Mouse (Mus musculus) adrenal gland, postnatal 25 days (tissue): ENCODE results near the gene Pnkd. TPM values are rescaled to one million over a fixed set of nuclear protein-coding genes. Genes with fewer than 3 reads are reported as not detected.
"Not testable (repeated sequence)": the region's sequence is repeated elsewhere in the genome, so short reads cannot be mapped to it uniquely, and the experiment has no call there.

Experiments
- DNase-seq: peaks from one replicate; pipeline ENCODE4 v3.0.0; 2021; ENCODE audit warnings: mixed read lengths
- total RNA-seq: library from RNA; stranded (reverse); gene quantifications from 2 replicates; pipeline ENCODE4 v1.2.3, GENCODE M21; 2021

The Pnkd gene
- total RNA-seq, 1 experiment from 2014 or later: 75.9 TPM

DNA sequence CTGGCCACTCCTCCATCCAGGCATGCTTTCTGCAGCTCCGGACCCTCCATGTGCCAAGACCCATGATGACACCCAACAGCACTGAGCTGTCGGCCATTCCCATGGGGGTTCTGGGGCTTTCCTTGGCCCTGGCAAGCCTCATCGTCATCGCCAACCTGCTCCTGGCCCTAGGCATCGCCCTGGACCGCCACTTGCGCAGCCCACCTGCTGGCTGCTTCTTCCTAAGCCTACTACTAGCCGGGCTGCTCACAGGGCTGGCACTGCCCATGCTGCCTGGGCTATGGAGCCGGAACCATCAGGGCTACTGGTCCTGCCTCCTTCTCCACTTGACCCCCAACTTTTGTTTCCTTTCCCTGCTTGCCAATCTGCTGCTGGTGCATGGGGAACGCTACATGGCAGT, 6.2 kb upstream of the Pnkd start, which contains the start of gene Gpbar1:
Gene Gpbar1, plus strand, starts transcription at position 13 of the 400 bp plus-strand sequence.
- no peak for DNase-seq

DNA sequence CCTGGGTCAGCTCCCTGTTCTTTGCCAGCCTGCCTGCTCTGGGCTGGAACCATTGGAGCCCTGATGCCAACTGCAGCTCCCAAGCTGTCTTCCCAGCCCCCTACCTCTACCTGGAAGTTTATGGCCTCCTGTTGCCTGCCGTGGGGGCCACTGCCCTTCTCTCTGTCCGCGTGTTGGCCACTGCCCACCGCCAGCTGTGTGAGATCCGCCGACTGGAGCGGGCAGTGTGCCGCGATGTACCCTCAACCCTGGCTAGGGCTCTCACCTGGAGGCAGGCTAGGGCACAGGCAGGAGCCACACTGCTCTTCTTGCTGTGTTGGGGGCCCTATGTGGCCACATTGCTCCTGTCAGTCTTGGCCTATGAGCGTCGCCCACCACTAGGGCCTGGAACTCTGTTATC, 5.7 kb upstream of the Pnkd start:
- DNase-seq: no peak

DNA sequence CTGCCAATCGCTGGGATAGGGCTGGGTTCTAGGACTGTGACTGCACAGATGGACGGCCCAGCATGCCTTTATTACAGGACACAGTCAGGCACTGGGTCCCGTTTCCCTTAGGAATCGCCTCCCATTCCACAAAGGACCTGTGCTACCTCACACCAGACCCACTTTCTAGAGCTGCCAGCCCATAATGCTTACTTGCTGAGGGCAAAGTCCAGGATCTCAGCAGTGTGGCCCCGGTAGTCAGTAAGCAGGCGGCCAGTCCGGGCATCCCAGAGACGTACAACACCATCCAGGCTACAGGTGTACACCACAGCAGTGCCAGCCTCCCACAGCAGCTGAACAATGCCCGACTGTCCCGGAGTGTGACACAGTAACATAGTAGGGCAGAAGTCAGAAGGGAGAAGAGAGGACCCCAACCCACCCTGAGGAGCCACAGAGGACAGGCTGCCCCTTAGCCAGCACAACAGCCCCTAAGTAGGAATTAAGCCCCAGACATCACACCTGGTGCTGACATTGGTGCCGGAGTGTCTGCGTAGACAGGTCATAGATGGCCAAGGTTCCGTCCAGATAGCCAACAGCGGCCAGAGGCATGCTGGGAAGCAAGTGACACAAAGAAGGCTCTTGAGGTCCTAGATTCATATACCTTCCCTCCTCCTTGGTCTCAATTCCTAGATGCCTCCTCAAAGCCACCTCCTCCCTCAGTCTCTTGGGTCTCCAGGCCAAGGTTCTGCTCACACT, 4.0 kb upstream of the Pnkd start:
- DNase-seq: no peak

DNA sequence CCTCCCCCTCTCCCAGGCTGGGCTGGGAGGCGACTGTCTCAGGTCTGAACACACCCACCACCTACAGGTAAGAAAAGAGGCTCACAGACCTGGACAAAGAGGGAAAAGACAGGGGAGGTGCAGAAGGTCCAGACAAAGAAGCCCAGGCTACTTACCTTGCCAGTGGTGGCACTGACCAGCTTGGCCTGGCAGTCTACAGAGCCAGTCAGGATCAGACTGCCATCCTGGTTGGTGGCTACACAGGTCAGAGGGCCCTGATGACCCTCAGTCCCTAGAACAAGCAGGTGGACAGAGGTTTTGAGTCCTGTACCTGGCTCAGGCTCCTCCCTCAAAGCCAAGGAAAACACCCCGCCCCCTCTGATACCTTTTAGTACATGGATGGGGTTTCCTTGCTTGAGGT, 3.4 kb upstream of the Pnkd start:
- DNase-seq: no peak

DNA sequence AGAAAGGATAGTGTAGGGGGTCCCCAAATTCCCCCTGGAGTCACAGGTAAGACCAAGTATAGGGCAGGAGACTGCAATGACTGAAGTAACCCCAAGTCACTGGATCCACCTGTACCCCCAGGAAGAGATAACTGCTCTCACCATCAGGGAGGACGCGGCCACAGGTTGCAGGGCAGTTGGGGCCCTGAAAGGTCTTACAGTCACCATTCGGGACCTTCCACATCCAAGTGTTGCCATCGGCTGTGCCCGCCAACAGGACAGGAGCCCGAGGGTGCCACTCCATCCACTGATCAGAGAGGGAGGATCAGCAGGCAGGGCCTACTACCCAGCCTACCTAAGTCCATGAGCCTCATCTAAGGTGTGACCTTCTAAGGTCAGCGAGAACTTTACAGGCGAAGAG, 2.8 kb upstream of the Pnkd start:
- DNase-seq: no peak

DNA sequence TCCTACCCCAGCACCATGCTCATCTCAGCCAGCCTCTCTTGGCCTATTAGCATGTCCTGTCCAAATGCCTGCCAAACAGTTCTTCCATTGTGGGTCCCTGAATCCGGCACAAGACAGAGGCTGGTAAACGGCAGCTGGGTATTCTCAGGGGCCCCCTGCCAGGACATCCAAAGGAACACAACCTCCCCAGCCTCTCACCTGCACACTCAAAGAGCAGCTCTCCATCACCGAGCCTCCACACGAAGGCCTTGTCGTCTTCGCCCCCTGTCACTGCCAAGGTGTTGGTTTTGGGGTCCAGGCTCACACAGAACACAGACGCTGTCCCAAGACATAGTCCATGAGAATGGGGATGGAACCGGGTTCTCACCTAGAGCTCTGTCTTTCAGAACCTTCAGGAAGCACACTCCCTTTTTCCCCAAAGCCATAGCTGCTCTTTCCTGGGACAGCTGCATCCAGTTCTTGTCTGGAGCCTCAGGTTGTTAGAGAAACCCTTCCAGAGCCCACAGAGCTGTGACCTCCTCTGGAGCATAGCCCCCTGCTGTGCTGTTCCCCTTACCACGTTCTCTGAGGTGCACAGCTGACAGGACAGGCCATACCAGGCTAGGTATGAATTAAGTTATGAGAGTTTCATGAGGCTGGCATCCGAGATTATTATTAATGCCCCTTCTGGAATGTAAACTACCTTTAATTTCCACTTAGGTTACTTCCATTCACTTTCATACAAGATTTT, 1.7 kb upstream of the Pnkd start:
- DNase-seq: no peak

DNA sequence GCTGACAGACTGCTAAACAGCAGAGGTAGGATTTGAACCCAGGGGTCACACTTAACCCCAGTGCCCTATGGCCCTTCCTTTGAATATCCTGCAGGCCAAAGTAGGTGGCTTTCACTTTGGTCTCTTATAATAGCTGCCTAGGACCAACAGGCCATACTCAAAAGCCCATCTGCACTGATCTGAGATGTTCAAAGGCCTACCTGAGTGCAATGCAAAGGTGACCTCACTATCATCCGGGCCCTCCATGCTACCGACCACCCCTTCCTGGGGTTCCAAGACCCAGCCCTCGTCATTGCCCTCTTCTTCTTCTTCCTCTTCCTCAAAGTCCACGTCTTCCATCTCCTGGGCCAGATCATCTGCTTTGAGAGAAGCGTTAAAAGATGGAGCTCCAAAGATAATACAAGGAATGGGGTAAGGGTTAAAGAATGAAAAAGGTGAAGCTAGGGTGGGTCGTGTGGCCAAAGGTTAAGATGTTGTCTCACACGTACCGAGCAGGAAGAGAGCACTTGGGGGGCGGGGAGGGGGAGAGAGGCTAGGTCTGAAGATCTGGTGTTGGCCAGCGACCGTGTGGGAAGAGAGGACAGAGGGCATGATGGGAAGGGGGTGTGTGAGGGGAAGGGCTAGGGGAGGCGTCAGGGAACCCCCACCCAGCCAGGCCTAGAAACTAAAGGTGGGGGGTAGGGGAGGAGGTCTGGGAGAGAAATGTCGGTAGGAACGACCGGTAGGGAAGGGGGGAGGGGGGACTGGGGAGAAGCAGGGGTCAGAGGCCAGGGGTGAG, 855 bp upstream of the Pnkd start:
- DNase-seq: peak; percentile 58

DNA sequence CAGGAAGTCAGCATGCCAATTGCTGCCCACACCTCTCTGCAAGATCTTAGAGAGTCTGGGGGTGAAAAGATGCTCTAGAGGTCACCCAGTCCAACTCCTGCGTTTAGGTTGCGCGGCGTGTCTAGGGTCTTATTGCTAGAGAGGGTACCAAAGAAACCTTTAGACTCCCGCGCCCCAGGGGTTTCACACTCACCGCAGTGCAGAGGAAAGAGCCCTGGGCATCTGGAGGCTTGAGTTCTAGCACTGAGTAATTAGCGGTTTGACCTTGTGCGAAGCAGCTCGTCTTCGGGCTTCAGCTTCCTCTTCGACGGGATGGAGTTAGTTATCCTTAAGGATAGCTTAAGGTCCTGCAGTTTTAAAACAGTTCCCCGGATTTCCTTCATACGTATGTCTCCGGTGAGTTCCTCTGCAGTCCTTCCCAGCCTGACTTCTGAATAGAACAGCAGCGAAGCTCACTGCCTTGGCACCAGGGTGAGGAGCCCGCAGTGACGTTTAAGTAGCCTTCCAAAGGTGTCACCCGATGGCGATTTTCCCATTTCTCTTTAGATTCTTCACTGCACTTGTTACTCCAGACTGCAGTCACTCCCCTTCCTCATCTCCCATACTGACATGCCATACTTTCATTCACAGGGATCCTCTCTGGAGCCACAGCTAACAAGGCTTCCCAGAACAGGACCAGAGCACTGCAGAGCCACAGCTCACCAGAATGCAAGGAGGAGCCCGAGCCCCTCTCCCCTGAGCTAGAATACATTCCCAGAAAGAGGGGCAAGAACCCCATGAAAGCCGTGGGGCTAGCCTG, 681 bp downstream of the Pnkd start:
- DNase-seq: no peak

DNA sequence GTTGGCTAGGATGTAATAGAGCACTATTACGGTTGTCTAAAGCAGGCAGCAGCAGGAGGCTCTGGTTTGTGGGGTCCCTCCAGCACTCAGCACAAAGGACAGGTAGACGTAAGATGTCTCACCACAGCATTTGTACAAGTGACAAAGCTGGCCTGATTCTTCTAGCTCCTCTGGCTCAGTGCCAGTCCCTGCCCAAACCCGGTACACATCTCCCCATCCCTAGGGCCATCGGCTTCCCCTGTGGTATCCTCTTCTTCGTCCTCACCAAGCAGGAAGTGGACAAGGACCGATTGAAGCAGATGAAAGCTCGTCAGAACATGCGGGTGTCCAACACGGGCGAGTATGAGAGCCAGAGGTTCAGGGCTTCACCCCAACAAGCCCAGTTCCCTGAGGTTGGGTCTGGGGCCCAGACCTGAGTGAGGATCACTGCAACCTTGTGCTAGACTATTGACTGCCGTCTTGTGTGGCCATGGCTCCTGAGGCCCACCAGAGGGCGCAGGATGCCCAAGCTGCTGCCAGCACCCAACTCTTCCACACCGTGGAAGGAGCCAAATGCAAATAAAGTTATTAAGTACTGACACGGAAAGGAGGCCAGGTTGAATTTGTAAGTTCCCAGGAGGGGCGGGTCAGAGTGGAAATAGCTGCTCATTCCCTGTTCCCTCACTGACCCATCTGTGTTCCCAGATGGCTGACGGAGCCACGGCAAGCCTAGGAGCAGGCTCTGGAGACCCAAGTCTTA, 2.3 kb downstream of the Pnkd start:
- not testable (repeated sequence) for DNase-seq

DNA sequence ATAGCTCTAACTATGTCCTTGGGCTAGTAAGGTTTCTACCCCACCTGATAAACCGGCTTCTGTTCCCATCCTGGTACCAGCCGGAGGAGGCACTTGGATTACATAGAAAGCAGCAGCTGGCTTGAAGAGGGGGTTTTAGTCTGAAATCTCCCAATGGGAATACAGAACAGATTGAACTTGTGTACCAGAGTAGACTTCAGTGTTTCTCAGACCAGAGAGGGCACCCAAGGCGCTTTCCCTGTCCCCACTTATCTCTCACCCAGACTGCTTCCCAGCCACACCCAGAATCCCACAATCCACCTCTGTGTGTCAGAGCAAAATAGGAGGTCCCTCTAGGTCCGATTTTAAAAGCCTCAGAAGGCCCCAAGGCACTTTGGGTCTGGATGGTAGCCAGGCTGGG, 3.6 kb downstream of the Pnkd start:
- DNase-seq: no peak

DNA sequence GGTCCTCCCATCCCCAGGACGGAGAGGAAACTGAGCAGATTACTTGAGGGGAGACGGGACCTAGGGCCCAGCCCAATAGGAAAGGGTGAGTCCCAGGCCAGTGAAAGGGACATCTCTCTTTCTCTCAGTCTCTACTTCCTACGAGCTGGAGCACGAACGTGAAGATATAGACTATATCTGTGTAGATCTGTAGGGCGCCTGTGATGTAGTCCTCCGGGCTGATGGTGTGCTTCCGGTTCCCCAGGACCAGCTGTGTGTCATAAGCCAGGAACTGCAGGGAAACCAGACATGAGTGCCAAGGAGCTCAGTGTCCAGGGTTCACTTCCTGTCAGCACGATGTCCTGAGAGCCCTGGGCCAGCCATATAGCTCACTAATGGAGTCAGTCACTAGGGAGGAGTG, 4.5 kb downstream of the Pnkd start:
- no peak for DNase-seq

DNA sequence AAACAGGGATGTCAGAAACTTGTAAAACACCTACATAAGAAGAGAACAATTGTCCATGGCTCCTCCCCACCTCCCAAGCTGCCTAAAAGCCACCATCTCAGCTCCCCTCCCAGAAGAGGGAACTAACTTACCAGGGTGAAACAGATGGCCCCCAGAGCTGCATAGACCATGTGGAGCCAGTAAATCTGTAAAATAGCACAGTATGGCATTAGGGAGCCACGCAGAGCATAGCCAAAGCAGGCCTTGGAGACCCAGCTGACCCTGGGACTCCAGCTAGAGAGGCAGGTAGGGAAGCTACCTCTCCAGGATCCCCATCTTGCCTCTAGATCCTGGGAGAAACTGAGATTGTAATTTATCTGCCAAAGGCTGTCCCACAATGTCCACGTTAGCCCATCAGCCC, 5.0 kb downstream of the Pnkd start:
- no peak for DNase-seq

DNA sequence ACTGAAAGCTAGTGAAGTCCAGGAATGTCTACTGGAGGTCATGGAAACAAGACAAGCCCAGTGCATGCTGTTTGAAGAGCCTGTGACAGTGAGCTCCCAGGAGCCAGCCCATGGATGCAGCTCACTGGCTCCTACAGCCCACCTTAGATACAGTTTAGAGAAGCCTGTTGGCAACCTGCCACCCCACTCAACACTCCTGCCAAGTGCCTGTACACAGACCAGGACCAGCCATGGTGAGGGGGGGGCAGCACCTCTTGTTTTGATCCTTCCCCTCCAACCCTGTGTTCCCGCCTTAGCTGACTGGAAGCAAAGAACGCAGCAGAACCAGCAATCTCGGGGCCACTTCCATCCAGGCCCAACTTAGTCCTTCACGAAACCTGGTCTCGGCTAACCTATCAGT, 5.4 kb downstream of the Pnkd start:
- no peak for DNase-seq

DNA sequence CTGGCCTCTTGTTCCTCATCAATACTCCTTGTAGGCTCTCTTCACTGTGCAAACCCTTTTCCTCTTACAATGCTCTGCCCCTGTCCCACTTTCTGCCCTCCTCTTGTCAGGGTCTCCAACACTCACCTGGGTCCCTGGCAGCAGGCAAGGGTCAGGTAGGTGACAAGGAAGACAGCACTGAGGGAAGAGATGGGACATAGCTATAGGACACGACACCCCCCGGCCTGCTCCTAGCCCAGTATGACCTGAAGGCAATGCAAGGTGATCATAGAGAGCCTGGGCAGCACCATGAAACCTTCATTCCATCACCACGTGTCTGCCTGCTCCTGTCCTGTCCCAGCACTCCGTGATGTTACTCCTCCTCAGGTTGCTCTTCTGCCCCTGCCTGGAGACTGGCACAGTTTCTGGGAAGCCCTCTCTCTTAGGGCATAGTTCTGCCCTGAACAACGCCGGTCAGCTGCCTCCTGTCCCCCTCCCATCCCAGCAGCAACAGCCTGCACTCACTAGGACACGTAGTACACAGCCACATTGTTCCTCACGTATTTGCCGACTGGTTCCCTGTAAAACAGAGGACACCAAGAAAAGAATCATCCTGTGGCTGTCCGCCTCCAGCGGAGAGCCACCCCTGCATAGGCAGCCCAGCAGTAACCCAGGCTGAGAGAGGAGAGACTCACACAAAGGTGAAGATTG, 7.7 kb downstream of the Pnkd start:
- DNase-seq: no peak

DNA sequence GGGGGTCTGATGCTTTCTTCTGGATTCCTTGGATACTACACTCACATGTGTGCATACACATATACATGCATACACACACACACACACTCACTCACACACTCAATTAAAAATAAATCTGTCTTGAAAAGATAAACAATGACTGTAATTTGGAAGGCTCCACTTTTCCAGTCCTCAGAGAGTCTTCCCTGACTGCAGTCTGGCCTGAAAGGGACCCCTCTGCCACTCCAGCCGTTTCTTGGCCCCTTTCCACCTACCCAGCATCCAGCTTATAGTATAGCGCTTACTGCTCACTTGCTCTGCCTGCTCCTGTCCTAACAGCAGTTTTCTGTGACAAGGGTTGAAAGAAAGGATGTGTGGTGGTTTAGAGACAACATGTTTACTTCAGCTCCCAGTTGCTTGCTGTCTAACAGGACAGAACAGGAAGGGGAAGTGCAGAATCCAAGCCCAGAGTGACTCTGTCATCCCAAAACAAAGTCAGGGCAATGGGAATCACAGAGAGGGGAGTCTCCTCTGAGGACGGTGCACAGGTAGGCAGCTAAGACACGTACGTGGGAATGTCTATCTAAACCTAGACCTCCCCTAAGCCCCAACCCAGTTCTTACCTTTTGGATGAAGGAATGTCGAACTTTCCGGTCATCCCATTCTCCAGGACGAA, 8.7 kb downstream of the Pnkd start:
- DNase-seq: no peak

DNA sequence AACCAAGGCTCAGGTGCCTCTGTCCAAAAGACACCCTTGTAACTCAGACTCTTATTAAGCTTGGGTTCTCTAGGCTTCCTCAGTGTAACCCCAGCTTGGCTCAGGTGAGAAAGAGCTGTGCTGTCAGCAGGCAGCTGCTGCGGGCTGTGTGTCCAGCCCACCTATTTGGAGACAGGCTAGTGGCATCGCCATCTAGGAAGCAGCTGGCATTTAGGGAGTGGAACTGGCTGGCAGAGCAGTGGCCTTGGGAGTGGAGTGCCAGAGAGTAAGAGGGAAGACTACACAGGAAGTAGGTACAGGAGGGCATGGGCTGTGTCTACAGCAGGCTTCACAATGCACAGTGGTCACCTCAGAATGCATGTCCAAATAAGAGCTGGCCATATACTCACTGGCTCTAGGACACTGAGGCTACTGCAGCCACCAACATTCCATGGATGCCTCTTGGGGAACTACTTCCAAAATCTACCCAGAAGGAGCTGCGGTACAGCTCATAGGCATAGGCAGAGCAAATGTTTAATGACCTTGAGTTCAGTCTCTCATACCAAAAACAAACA, 9.4 kb downstream of the Pnkd start:
- DNase-seq: no peak

DNA sequence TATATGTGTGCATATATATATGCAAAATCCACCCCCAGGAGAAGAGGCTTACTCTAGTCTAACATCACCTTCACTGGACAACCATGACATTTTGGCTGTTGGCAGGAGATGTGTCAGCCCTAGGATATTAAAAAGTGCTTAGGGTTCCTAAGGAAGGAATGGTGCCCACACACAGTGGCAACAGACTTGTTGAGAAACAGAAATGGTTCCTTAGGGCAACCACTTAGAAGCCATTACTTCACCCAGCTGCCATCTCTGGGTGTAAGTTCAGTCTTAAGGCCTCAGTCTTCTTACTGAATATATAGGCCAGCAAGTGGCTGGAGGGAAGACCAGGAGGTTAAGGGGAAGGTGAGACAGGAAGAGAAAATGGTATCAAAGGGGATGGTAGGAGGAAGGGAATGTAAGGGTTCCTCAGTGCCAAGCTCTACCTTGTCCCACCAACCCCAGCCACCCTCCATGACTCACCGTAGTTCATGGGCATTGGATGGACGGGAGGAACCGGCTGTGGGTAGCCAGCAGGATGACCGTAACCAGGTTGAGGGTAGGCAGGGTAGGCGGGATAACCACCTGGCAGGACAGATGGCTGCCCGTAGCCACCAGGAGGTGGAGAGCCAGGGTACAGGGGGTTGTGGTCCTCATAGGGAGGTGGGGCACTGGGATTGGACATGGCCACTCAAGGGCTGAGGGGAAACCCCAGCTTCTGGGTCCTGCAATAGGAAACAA, 10.2 kb downstream of the Pnkd start:
- DNase-seq: no peak

DNA sequence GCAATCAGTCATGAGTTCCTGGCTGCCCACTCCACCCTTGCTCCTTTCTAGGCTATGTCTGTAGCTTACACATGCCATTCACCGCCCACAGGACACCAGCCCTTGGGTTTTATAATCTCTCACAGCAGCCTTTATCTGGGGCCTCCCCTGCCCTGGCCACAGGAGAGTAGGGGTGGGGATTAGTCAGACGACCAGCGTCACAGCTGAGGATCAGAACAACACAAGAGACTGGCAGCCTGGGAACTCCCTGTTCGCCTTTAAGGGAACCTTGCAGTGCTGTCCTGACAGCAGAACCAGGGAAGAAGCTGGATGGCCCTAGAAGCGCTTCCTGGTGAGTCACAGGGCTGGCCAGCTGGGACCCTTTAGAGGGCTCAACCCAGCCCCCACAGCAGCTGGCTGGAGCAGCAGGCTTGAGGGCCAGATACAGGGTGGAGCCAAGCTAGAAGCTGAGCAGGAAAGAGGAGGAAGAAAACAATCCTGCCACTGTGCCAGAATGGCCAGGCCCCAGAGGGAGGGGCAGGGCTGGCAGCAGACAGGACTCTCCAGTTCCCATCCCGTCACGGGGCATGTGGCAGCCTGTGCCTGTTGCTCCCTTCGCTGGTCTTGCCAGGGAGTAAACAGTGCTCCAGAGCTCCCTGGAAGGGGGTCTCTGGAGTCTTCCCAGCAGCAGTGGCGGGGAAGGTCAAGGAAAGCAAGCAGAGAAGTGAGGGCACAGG, 10.9 kb downstream of the Pnkd start:
- peak; percentile 85 for DNase-seq

DNA sequence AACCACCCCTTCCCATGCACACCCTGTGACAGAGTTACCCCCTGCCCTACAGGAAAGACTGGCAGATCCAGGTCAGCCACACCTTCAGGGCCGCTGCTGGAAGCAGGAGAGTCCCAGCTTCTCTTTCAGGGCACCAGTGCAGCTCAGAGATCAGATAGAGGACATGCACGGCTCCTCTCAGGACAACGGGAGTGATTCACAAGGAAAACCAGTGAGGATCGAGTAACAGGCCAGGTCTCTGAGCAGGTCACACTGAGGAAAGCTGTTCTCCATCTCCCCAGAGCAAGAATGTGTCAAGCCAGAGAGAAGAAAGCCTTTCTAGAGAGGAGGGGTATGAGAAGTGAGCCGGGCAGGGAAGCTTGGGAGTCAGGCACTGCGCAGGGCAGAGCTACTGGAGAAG, 11.7 kb downstream of the Pnkd start:
- no peak for DNase-seq
